Mouse (Mus musculus): ENCODE data around the gene Supt5.

The Supt5 gene

DNA sequence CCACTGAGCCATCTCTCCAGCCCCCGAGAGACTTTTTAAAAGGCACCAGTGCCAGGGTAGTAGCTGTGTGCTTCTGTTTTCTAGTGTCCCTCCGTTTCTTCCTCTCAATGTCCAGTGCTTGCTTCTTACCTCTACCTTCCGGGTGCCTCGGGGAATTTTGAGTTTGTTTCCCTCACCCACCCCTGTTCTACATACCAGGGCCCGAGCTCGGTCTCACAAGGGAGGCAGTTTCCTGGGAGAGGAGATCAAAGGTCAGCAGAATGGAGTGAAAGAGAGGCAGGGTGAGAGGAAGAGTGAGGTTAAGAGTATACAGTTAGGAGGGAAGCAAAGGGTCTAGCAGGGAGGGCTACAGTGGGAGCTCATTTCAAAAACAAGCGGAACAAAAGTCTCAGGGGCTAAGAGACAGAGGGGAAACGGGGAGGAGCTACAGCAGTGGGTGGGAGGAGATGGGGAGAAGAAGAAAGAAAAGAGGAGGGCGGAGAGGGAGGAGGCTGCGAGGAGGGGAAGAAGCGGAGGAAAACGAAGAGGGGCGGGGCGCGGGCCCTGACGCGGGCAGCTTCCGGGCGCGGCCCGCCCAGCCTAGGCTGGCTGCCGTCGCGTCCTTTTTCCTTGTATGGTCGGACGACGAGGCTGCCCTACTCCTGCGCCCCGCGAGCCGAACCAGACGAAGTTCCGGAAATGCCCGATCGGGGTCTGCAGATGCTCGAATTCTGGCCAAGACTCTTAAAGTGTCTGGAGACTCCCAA lies 36.8 kb upstream of the Supt5 start:
- in situ Hi-C loops (cut with MboI): no loop called here

DNA sequence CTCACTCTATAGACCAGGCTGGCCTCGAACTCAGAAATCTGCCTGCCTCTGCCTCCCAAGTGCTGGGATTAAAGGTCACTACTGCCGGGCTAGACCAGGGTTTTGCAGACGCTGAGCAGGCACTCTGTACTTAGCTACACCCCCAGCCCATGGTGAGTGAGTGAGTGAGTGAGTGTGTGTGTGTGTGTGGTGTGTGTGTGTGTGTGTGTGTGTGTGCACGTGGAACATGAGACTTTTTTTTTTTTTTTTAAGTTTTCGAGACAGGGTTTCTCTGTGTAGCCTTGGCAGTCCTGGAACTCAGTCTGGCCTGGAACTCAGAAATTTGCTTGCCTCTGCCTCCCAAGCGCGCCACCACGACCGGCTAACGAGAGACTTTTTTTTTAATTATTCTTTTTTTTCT lies 36.1 kb upstream of the Supt5 start:
- in situ Hi-C loops (cut with MboI): no loop called here

DNA sequence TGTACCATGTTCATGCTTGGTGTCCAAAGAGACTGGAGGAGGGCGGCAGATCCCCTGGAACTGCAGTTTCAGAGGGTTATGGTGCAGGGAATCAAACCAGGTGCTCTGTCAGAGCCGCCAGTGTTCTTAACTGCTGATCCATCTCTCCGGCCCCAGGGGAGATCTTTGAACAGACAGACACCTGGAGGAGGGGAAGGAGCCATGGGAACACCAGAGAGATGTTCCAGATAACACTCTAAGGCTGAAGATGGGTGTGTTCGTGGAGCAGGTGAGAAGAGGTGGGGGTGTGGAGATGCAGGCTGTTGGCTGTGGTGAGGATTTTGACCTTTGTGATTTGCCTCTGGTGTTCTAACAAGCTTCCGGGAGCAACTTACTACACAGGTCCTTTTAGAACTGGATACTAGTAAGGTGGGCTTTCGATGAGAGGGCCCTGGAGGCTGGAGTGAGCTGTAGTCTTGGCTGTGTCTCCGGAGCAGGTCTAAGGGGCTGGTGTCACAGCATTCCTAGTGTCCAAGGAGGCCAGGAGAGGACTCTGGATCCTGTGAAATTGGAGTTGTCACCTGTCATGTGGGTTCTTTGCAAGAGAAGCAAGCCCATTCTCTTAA lies 35.4 kb upstream of the Supt5 start:
- in situ Hi-C loops (cut with MboI): no loop called here

DNA sequence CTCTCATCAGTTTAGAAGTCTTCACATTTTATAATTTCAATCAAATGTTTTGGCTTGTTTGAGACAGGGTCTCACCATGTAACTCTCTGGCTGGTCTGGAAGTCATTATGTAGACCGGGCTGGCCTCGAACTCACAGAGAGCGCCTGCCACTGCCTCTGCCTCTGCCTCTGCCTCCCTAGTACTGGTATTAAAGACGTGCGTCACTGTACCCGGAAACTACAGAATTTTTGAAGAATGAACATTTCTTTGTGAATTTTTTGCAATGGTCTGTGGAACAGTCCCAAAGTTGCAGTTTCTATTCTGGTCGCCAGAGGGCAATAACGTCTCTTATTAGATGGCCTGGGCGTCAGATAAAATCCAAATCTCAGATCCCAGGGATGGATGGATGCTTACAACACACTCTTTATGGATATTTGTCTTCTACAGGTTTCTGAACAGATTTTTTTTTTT lies 34.6 kb upstream of the Supt5 start:
- in situ Hi-C loops (cut with MboI): no loop called here

DNA sequence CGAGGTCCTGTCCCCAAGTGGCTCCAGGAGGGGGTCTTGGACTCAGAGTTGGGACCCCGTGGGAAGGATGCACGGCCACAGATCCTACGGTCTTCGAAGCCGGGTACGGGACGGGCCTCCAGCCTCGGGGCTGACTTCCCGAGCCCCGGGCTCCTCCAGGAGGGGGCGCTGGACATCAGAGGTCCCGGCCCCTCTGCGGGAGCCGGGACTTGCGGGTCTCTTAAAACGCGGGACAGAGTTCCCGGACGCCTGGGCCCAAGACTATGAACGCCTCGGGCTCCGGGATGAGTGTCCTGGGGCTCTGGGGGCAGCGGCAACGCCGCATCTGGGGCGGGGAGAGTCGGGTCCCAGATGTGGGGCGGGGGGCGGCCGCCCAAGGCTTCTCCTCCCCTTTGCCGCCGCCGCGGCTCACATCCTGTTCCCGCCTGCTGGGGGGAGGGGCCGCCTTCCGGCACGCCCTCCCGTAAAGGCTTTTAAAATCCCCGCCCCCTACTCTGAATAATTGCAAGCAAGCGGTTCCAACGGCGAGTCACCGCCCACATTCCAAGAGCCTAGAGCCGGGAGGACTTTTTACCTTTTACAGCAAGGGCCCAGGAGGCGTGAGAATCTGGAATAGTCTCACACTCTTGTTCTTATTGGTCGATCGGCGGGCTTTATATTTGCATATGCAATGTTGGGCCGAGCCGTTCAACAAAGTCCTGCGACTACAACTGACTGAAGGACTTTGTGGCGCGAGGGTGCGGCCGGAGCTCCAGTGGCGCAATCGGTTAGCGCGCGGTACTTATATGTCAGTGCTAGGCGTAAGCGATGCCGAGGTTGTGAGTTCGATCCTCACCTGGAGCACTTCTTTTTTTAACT lies 33.9 kb upstream of the Supt5 start, which contains the start of gene Plekhg2:
Gene Plekhg2, minus strand, starts transcription at position 349 of the 858 bp plus-strand sequence.
- in situ Hi-C loops (cut with MboI): no loop called here

DNA sequence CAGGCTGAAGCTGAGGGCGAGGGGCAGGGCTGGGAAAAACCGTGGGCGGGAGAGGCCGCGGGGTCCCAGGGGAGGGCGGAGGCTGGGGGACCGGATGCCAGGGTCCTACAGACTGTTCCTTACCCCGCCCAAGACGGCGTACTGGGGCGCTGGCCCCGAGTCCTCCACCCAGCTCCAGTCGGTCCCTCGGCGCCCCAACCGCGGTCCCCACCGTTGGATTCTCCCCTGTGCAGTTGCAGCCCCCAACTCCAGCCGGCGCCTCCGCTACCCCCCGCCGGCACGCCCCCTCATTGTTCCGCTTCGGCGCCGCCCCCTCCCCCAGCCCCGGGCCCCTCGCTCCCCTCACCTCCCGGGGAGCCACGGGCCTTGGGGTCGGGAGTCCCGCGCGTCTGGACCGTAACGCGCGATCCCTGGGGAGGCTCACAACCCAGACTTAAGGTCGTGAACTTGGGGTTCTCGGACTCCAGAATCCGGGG lies 33.0 kb upstream of the Supt5 start:
- in situ Hi-C loops (cut with MboI): no loop called here

DNA sequence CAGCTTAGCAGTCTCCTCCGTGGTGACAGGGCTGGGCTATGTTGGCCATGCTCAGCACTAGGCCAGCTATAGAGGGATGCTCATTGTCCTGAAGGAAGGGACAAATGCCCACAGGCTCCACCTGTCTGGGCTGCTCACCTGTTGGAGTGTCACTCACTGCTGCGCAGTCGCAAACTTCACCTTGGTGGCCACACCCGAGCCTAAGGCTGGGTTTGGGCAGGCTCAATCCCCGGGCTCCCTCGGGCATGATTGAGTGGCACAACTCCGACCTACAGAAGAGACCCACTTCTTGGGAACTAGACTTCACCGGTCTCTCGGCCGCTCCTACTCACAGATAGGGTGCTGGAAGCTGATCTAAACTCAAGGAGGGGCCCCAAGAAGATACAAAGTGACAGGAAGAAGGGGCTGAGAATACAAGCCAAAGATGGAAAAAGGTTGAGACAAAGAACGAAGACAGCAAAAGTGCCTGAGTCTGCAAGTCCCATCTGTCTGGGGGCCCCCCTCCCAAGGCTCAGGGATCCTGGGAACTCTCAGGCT lies 32.5 kb upstream of the Supt5 start:
- in situ Hi-C loops (cut with MboI): no loop called here

DNA sequence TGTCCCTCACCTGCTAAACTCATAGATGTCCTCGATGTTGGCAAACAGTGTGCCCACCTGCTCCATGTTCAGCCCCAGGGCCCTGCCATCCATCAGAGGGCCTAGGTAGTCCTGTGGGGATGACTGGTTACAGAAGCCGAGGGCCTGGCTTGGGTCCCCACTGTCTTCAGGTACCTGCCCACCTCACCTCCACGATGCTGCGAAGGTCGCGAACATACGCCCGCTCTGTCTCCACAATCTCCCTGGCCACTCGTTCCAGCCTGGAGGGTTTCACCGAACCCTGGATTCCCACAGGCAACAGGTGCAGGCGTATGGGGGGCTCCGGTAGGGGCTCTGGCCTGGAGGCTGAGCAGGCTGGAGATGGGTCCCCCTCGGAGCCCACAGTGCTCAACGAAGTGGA lies 31.5 kb upstream of the Supt5 start:
- in situ Hi-C loops (cut with MboI): no loop called here

DNA sequence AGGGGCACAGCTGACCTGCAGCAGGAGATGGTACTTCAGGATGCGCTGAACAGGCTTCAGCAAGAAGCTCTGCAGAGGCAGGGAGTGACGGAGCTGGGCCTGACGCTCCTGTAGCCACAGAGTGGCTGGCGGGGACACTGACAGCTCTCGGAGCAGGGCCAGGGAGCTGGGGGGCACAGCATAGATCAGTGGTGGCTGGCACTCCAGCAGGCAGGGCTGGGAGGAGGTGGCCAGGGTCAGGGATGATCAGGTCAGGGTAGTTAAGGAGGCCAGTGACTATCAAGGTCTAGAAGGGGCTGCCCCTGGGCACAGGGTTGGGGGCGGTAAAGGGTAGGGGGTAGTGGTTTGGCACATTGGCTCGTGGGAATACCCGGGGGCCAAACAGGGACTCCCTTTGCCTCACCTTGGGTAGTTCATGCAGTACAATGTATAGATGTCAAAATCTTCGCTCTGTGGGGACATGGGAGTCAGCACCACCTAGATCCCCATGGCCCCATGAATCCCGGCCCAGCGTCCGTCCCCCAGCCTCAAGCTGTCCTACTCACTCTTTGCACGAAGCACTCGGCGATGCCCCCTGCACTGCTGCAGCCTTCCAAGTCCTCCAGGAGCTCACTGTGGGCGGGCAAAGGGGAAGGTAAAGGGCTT lies 29.9 kb upstream of the Supt5 start:
- in situ Hi-C loops (cut with MboI): no loop called here

DNA sequence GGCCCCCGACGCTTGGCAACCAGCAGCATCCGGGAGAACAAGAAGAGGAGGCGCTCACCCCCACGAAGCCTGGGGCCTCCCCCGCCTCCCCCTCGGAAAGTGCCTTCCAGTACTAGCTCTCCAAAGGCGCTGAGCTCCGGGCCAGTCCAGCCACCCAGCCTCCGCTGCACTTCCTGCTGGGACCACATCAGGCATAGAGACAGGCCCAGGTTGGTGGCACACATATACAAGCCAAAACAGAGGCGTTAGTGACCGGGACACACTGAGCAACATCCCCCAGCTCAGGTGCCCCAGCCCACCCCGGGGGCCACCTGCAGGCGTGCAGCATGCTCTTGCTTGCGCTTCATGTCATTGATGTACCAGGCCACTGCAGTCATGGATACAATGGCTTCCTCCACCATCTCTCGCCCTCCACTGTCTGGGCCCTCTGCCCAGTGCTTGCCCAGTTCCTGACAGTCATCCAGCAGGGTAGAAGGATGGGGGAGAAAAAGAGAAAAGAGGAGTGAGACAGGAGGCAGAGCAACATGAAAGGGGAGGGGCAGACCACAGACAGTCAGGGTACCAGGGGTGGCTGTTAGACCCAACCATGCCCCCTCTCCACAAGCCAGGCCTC lies 29.2 kb upstream of the Supt5 start:
- in situ Hi-C loops (cut with MboI): no loop called here

DNA sequence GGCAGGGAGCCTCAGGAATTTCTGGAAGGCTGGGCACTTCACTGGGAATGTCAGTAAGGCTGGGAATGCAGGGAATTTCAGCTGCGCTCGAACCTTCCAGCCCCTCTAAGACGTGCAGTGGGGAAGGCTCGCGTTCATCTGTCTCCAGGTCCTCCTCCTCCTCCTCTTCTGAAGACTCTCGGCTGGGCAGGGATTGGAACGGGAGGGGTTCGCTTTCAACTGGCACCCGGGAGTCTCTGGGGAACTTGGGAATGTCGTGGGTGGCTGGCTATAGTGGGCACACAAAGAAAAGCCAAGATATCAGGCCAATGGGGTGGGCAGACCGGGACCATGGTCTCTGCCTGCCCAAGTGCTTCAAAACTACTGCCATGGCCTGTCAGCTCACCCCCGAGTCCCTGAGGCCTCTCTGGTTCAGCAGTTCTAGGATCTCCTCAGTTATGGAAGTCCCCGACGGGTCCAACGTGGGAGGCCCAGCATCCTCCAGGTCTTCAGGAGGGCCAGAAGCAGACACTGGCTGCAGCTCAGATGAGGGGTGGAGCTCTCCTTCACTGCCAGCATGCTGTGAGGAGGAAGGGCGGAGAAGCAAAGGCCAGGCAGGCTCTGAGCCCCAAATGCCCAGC lies 24.0 kb upstream of the Supt5 start:
- in situ Hi-C loops (cut with MboI): no loop called here

DNA sequence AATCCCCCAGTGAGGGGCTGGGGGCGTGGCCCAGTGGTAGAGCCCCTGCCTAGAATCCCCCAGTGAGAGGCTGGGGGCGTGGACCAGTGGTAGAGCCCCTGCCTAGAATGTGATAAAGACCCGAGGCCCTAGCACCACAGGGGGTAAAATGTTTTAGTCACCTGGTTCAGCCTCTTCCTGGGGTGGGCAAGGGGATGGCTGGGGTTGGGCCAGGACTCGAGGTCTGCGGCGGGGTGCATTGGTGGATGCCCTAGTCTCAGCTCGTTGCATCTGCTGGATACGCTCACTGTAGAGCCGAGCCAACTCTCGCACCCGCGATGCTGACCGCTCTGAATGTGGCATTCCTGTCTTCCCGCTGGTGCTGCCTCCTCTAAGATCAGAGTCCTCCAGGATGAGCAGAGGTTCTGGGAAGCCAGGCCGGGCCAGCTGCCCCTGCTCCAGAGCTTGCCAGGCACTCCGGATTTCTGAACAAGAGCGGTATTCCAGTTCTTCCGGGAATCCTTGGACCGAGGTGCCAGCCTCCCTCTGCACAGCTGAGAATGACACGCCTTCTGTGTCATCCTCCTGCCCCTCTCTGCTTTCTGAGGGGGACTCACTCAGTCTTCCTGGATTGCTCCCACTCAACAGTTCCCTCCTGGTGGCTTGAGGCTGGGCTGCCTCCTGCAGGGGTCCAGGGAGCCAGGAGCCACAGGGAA lies 23.2 kb upstream of the Supt5 start:
- in situ Hi-C loops (cut with MboI): no loop called here

DNA sequence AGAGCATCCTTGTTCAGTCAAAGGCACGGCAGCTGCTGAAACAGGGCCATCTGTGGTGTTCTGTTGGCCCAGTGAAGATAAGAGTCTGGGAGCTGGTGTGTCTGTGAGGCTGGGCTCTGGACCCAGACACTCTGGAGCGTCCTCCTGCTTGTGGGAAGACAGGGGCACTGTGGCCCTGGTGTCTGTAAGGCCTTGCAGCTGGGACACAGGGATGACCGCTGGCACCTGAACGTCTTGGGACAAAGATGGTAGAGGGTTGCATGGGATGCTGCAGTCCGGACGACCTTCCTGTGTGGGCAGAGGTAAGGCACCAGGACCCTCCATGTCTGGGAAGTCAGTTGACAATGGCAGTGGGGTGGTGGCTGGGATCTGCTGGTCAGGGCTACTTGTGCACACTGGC lies 21.7 kb upstream of the Supt5 start:
- in situ Hi-C loops (cut with MboI): no loop called here

DNA sequence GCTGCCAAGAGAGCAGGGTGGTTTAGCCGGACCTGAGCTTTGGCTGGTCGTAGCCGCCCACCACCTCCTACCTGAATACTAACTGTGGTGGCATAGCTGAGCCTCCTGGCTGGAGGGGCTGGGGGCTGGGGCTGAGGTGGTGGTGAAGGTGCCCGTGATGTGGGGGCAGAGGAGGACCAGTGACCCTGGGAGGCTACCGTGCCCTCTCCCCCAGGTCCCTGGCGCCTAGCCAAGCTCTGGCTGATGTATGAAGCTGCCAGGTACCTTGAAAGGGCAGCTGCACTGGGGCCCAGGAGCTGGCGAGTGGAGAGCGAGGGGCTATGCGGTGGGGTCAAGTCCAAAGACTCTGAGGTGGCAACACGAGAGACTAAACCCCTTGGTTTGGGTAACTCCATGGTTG lies 21.3 kb upstream of the Supt5 start:
- in situ Hi-C loops (cut with MboI): no loop called here

DNA sequence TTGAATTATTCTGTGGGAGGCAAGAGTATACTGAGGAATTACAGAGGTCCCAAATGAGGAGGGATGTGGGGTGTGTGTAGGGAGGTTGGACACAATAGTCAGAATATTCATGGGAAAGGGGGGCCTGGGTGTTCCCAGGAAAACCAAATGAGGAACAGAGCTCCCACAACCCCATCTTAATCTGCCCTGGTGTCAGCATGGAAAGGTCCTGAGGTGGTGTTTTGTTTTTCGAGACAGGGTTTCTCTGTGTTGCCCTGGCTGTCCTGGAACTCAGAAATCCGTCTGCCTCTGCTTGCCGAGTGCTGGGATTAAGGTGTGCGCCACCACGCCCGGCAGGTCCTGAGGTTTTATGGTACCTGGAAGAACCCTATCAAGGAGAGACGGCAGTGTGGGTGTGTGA lies 19.9 kb upstream of the Supt5 start:
- in situ Hi-C loops (cut with MboI): no loop called here

DNA sequence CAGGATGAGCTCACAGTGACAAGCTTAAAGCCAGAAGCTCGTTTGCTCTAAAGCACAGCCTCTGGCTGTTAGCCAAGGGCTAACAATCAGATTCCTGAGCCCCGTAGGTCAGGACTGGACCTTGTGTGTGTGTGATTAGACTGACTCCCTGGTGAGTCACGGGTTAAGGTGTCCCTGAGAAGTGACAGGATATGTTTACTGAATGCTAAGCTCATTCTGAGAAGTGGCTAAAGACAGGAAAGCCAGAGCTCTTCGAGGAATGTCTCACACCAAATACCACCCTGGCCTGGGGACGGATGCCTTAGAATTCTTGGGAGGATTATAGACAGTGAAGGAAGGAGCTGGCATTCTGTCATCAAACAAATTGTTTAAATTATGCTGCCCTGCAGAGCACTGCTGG lies 19.4 kb upstream of the Supt5 start:
- in situ Hi-C loops (cut with MboI): no loop called here

DNA sequence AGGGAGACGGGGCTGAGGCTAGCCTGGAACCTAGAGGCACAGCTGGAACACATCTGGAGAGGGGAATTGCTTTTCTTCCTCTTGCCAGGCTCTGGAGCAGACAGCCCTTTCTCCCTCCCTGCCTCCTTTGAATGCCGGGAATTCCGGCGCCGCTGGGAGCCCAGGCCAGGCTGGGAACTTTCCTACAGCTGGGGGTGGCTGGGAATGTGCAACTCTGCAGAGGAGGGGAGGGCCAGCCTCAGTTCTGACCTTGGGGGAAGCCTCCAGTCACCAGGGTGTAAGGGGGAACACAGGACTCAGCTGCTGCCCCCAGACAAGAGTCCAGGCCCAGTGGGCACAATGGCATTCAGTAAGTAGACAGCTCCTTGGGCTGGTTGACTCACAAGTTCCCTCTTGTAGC lies 18.4 kb upstream of the Supt5 start:
- in situ Hi-C loops (cut with MboI): no loop called here

DNA sequence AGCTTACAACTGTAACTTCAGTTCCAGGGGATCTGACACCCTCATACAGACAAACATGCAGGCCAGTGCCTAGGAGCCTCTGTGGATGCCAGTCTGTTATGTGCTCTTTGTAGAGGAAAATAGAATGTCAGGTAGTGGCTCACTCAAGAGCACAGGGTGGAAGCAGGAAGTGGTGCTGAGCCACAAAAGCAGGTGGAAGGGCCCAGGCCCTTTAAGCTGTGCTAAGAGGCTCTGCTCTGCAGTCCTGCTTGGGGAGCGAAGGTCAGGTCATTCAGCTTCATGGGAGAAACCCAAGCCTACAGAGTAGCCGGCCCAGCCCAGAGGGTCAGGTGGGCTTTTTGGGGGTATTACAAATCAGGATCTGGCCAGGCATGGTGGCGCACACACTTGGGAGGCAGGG lies 16.7 kb upstream of the Supt5 start:
- in situ Hi-C loops (cut with MboI): no loop called here

DNA sequence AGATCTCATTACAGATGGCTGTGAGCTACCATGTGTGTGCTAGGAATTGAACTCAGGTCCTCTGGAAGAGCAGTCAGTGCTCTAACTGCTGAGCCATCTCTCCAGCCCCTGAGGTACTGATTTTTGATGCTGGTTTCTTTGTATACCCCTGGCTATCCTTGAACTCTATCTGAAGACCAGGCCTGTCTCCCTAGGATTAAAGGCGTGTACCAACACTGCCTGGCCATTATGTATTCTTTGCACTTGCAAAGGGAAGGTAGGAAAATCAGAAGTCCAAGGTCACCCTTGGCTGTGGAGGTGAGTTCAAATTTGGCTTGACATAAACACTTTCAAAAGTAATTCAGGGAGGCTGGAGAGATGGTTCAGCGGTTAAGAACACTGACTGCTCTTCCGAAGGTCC lies 16.1 kb upstream of the Supt5 start:
- in situ Hi-C loops (cut with MboI): no loop called here

DNA sequence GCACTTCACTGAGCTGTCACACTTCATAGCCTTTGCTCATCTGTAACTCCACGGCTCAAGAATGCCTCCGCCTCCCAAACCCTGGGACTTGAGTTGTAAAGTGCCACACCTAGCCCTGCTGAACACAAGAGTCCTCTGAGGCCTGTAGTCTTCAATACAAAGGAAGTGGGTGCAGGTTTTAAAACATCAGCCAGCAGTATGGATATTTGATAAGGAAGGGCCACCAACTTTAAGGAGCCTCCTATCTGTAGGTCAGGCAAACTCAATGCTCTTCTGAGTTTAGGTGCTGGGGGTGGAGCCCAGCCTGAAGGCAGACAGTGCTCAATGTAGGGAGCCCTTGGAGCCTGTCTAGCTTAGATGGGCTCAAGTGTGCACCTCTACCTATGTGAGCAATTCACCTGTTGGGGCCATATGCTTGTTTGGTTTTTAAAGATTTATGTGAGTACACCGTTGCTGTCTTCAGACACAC lies 15.6 kb upstream of the Supt5 start:
- in situ Hi-C loops (cut with MboI): no loop called here
